Mouse (Mus musculus): ENCODE measurements at regions not wholly inside any gene's neighbourhood (a gene's known extent, or its start where the extent isn't known, plus 50 kb on each side); places are given as distances from the start of the nearest gene placed in this dataset.
A peak's percentile ranks its signal among the peaks of the same experiment; 100 is the strongest.

DNA sequence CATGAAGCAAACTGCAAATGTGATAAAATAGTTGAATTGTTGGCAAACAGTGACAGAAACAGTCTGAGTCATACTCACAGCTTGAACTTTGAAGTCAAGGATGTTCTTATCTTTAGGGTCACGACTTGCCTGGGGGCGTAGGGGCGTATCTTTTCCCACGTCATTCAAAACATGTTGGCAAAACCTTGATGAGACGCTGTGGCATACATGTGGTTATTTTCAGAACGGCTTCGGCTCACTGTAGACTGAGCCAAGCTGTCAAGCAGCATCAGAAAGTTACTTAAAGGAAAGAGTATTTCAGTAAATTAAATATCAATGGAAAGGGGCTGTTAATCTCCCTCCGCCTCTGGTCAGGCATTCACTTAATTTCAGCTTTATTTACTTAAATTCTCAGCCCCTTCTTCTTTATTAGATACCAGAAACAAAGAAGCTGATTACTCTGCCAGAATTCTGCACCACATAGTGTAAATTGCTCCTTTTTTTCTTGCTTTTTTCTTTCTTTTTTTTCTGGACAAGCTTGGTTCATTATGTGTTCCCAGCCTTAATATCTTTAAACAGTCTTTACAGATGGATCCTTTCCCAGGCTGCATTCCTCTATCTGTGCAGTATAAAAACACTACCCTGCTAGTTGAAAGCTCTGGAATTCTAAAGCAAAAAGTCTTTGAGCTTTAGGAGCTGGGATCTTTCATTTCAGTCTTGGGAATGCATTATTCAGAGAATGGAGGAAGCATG is 302.9 kb upstream of the Epha3 start:
- DNase-seq: no peak

GRCm38 (mm10) chr16:64166036-64166435 is 302.1 kb upstream of the Epha3 start:
- no peak for DNase-seq

DNA sequence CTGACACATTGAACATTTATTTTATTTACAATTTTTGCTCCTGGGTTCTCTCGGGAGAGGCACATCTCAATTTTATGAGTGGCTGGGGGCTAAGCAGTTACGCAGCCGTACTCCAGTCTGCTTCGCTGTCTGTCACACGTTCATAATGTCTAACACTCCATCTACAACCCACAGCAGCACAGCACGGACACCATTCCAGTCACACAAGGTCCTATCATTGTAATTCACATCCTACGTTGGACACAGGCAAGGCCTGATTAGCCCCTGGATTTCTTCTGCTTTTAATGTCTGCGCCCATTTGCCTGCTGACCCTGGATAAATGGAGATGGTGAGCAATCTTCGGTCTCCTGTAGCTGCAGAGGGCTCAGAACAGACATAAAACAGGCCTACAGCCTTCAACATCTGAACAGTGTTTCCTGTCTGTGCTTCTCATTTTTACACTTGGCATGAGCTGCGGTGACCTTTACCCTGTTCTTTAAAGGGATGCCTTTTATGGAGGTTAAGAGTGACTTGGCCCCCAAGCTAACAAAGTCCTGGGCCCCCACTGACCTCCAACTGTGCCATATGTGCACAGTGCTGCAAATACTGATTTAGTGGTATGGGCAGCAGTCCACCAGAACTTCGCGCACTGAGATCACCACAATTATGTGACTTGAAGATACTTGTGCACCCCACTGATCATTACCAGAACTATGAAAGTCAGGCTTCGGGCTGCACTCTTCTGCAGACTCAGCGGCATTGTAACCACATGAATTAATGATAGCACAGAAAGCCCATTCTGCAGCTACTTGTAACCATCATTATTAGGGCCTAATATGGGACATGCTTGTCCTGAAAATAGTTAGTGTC is 281.9 kb upstream of the Epha3 start:
- peak; percentile 64 for DNase-seq

Data from embryo, embryonic 11 days (tissue).